Mouse (Mus musculus): Measurements from ENCODE around the gene Sept9. TPM values are rescaled to one million over a fixed set of nuclear protein-coding genes. Genes with fewer than 3 reads are reported as not detected.

The Sept9 gene
- polyA plus RNA-seq, 1 experiment, result not detected

GRCm38 (mm10) chr11:117357916-117358639 is 158.6 kb downstream of the Sept9 start:
- TF ChIP-seq CTCF (IDR thresholded peaks at IDR 0.05; ENCODE audit: insufficient read depth, low read depth, low read length) (peak; percentile 63), POLR2A (IDR thresholded peaks at IDR 0.05; ENCODE audit: insufficient read depth, low read depth, low read length) (no peak)
- 37% methylated on average over 8 of the region's 8 CpGs for WGBS
- Histone ChIP-seq H3K27ac (ENCODE audit: insufficient read depth, low read depth, low read length) (no peak overlapping the region), H3K4me3 (ENCODE audit: insufficient read depth, low read depth, low read length) (no peak overlapping the region), H3K4me1 (ENCODE audit: control insufficient read depth, insufficient read depth, low read length) (peaks cover 6% of the 10 kb centered on the region)

DNA sequence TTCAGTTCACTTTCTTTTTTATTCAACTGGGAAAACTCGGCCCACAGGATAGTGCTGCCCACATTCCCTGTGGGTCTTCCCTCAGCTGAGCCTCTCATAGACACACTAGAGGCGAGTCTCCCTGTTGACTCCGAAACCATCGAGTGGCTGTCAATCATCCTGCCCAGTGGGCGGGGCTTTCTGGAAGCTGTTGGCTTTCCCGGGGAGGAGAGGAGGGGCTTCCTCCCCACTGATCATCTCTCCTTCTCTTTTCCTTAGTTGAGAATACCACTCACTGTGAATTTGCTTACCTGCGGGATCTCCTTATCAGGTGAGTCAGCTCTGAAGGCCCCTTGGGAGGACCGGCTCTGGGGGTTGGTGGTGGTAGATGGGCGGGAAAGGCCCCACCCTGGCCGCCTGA is 159.7 kb downstream of the Sept9 start:
- Histone ChIP-seq H3K4me1 (ENCODE audit: control insufficient read depth, insufficient read depth, low read length) (no peaks in the 10 kb centered on the region), H3K4me3 (ENCODE audit: insufficient read depth, low read depth, low read length) (no peak overlapping the region), H3K27ac (ENCODE audit: insufficient read depth, low read depth, low read length) (no peak overlapping the region)
- TF ChIP-seq CTCF (IDR thresholded peaks at IDR 0.05; ENCODE audit: insufficient read depth, low read depth, low read length) (no peak), POLR2A (IDR thresholded peaks at IDR 0.05; ENCODE audit: insufficient read depth, low read depth, low read length) (no peak)
- WGBS, result 85% methylated on average over 10 of the region's 10 CpGs

DNA sequence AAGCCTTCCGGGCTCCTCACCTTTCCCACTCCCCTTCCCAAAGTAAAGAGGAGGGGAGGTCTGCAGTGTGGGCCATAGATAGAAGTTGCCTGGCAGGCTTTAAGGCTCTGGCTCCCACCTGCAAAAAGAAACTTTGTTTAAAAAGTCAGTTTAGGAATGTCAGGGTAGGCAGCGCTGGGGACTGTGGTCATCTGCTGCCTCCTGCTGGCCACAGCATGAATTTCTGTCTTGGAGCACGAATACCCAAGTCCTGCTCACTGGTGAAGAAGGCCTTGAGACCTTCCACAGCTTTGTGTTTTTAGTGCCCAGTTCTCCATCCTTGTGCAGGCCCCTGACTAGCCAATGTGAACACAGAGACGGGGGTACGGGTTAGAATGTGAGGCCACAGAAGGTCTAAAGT is 160.4 kb downstream of the Sept9 start:
- H3K27ac ChIP-seq (ENCODE audit: insufficient read depth, low read depth, low read length), result no peak overlapping the region
- no peak overlapping the region for H3K4me3 ChIP-seq (ENCODE audit: insufficient read depth, low read depth, low read length)
- WGBS, result 67% methylated on average over 5 of the region's 5 CpGs
- H3K4me1 ChIP-seq (ENCODE audit: control insufficient read depth, insufficient read depth, low read length), result no peaks in the 10 kb centered on the region
- TF ChIP-seq POLR2A (IDR thresholded peaks at IDR 0.05; ENCODE audit: insufficient read depth, low read depth, low read length), result no peak
- TF ChIP-seq CTCF (IDR thresholded peaks at IDR 0.05; ENCODE audit: insufficient read depth, low read depth, low read length), result peak; percentile 77

GRCm38 (mm10) chr11:117360561-117360960 is 161.1 kb downstream of the Sept9 start:
- Histone ChIP-seq H3K4me1 (ENCODE audit: control insufficient read depth, insufficient read depth, low read length) (no peaks in the 10 kb centered on the region), H3K27ac (ENCODE audit: insufficient read depth, low read depth, low read length) (no peak overlapping the region), H3K4me3 (ENCODE audit: insufficient read depth, low read depth, low read length) (no peak overlapping the region)
- TF ChIP-seq POLR2A (IDR thresholded peaks at IDR 0.05; ENCODE audit: insufficient read depth, low read depth, low read length) (no peak), CTCF (IDR thresholded peaks at IDR 0.05; ENCODE audit: insufficient read depth, low read depth, low read length) (no peak)
- WGBS, result 81% methylated on average over 7 of the region's 7 CpGs

GRCm38 (mm10) chr11:117362307-117362706 is 162.8 kb downstream of the Sept9 start:
- WGBS, result 87% methylated on average over 2 of the region's 2 CpGs
- H3K4me1 ChIP-seq (ENCODE audit: control insufficient read depth, insufficient read depth, low read length), result no peaks in the 10 kb centered on the region
- no peak overlapping the region for H3K27ac ChIP-seq (ENCODE audit: insufficient read depth, low read depth, low read length)
- no peak overlapping the region for H3K4me3 ChIP-seq (ENCODE audit: insufficient read depth, low read depth, low read length)
- TF ChIP-seq POLR2A (IDR thresholded peaks at IDR 0.05; ENCODE audit: insufficient read depth, low read depth, low read length), result no peak
- no peak for TF ChIP-seq CTCF (IDR thresholded peaks at IDR 0.05; ENCODE audit: insufficient read depth, low read depth, low read length)

DNA sequence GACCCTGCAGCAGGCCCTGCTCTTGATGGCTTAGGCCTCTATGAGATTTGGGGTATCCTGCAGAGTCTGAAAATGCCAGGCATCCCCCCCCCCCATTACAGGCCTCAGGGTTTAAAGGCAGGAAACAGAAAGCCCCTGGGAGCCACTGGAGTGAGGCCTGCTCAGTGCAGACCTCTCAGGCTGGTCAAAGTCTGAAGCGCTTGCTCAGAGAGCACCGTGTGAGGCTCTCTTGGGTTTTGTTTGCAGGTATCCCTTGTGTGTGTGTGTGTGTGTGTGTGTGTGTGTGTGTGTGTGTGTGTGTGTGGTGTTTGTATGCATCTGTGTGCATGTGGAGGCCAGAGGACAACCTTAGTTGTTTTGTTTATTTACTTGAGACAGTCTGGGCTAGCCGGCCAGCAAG is 164.5 kb downstream of the Sept9 start:
- Histone ChIP-seq H3K27ac (ENCODE audit: insufficient read depth, low read depth, low read length) (no peak overlapping the region), H3K4me3 (ENCODE audit: insufficient read depth, low read depth, low read length) (no peak overlapping the region), H3K4me1 (ENCODE audit: control insufficient read depth, insufficient read depth, low read length) (no peaks in the 10 kb centered on the region)
- TF ChIP-seq POLR2A (IDR thresholded peaks at IDR 0.05; ENCODE audit: insufficient read depth, low read depth, low read length) (no peak), CTCF (IDR thresholded peaks at IDR 0.05; ENCODE audit: insufficient read depth, low read depth, low read length) (no peak)
- WGBS, result 87% methylated on average over 3 of the region's 3 CpGs

GRCm38 (mm10) chr11:117366426-117366825 is 167.0 kb downstream of the Sept9 start:
- 27% methylated on average over 3 of the region's 3 CpGs for WGBS
- H3K4me1 ChIP-seq (ENCODE audit: control insufficient read depth, insufficient read depth, low read length), result peaks cover 3% of the 10 kb centered on the region; the same call in 1 of the 2 replicates
- no peak for TF ChIP-seq POLR2A (IDR thresholded peaks at IDR 0.05; ENCODE audit: insufficient read depth, low read depth, low read length)
- TF ChIP-seq CTCF (IDR thresholded peaks at IDR 0.05; ENCODE audit: insufficient read depth, low read depth, low read length), result peak; percentile 33; the same call in 1 of the 2 replicates
- no peak overlapping the region for H3K4me3 ChIP-seq (ENCODE audit: insufficient read depth, low read depth, low read length)
- no peak overlapping the region for H3K27ac ChIP-seq (ENCODE audit: insufficient read depth, low read depth, low read length)

DNA sequence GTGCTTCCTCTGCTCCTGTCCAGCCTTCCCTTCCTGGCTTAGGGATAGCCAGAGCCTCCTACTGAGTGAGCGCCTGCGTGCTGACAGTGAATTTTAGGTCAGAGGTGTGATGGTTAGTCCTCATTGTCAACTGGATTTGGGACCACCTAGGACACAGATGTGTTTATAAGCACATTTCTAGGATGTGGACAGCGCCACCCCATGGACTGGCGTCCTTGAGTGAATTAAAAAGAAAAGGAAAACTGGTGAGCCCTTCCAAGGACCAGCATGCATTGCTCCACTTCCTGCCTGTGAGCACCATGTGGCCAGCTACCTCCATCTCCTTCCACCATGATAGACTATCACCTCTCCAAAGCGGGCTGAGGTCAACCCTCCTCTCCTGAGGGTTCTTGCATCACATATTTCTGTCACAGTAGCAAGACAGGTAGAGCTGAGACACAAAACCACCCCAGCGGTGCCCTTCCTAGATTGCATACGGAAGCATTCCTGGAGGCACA is 167.4 kb downstream of the Sept9 start:
- H3K27ac ChIP-seq (ENCODE audit: insufficient read depth, low read depth, low read length), result no peak overlapping the region
- TF ChIP-seq POLR2A (IDR thresholded peaks at IDR 0.05; ENCODE audit: insufficient read depth, low read depth, low read length), result no peak
- TF ChIP-seq CTCF (IDR thresholded peaks at IDR 0.05; ENCODE audit: insufficient read depth, low read depth, low read length), result no peak
- 86% methylated on average over 7 of the region's 7 CpGs for WGBS
- peaks cover 3% of the 10 kb centered on the region; the same call in 1 of the 2 replicates for H3K4me1 ChIP-seq (ENCODE audit: control insufficient read depth, insufficient read depth, low read length)
- H3K4me3 ChIP-seq (ENCODE audit: insufficient read depth, low read depth, low read length), result no peak overlapping the region

DNA sequence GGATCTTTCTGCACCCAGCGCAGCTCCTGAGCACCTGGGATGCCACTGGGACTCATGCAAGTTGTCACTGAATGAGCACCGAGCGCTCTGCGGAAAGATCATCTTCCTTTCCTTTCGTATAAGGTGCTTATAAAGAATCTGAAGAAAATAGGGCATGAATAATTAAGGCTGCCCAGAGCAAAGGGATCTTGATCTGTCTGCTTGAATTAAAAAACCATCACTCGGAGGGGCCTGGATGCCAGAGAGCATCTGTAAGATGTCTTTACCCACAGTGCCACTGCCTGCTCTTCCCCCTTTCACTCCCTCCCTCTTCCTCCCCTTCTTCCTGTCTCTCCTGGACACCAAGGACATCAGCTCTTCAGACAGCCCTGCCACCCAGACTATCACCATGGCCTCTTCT is 168.5 kb downstream of the Sept9 start:
- TF ChIP-seq POLR2A (IDR thresholded peaks at IDR 0.05; ENCODE audit: insufficient read depth, low read depth, low read length) (no peak), CTCF (IDR thresholded peaks at IDR 0.05; ENCODE audit: insufficient read depth, low read depth, low read length) (no peak)
- Histone ChIP-seq H3K4me3 (ENCODE audit: insufficient read depth, low read depth, low read length) (no peak overlapping the region), H3K27ac (ENCODE audit: insufficient read depth, low read depth, low read length) (no peak overlapping the region), H3K4me1 (ENCODE audit: control insufficient read depth, insufficient read depth, low read length) (peaks cover 3% of the 10 kb centered on the region; the same call in 1 of the 2 replicates)
- 92% methylated on average over 6 of the region's 6 CpGs for WGBS
